Mouse (Mus musculus) skeletal muscle tissue, adult 2 months (tissue): ENCODE results near the gene Slc29a3.
"Not testable (repeated sequence)": the region's sequence is repeated elsewhere in the genome, so short reads cannot be mapped to it uniquely, and the experiment has no call there.

Experiments used
- DNase-seq: peaks from one replicate; pipeline ENCODE4 v3.0.0-alpha.2; 2012; ENCODE audit warnings: low read depth, low spot score

Slc29a3 gene

GRCm38 (mm10) chr10:60727301-60727700 is 25.3 kb downstream of the Slc29a3 start:
- DNase-seq = no peak

GRCm38 (mm10) chr10:60726896-60727295 is 25.7 kb downstream of the Slc29a3 start:
- no peak for DNase-seq

- DNase-seq = no peak
These were observed 28.1 kb downstream of the Slc29a3 start for GRCm38 (mm10) chr10:60724496-60724895.

- DNase-seq = no peak
These were observed 29.2 kb downstream of the Slc29a3 start for GRCm38 (mm10) chr10:60723345-60723744.

- no peak for DNase-seq
These were observed 31.0 kb downstream of the Slc29a3 start for GRCm38 (mm10) chr10:60721640-60722039.

GRCm38 (mm10) chr10:60720461-60720860 is 32.1 kb downstream of the Slc29a3 start:
- no peak for DNase-seq

GRCm38 (mm10) chr10:60718491-60718890 is 34.1 kb downstream of the Slc29a3 start:
- no peak for DNase-seq

- DNase-seq = no peak
These were observed 36.1 kb downstream of the Slc29a3 start for GRCm38 (mm10) chr10:60716449-60716848.

GRCm38 (mm10) chr10:60712299-60712698 is 40.3 kb downstream of the Slc29a3 start:
- DNase-seq = not testable (repeated sequence)

- DNase-seq = no peak
These were observed 43.8 kb downstream of the Slc29a3 start for GRCm38 (mm10) chr10:60708837-60709236.

- no peak for DNase-seq
These were observed 46.3 kb downstream of the Slc29a3 start for GRCm38 (mm10) chr10:60706268-60706667.

GRCm38 (mm10) chr10:60705134-60705533 is 47.5 kb downstream of the Slc29a3 start:
- no peak for DNase-seq

GRCm38 (mm10) chr10:60697775-60698174 is 54.8 kb downstream of the Slc29a3 start:
- DNase-seq = no peak

GRCm38 (mm10) chr10:60696975-60697374 is 55.6 kb downstream of the Slc29a3 start:
- peak; percentile 27 for DNase-seq

GRCm38 (mm10) chr10:60696390-60696789 is 56.2 kb downstream of the Slc29a3 start, which contains the start of gene Cdh23:
Gene Cdh23 (minus strand): TSS chr10:60696490.
- DNase-seq = no peak

- DNase-seq = no peak
These were observed 60.8 kb downstream of the Slc29a3 start for GRCm38 (mm10) chr10:60691671-60692390.

- DNase-seq = no peak
These were observed 61.6 kb downstream of the Slc29a3 start for GRCm38 (mm10) chr10:60690960-60691359.

- DNase-seq = no peak
These were observed 63.2 kb downstream of the Slc29a3 start for GRCm38 (mm10) chr10:60689396-60689795.

- no peak for DNase-seq
These were observed 65.4 kb downstream of the Slc29a3 start for GRCm38 (mm10) chr10:60687011-60687776.

- DNase-seq = no peak
These were observed 66.0 kb downstream of the Slc29a3 start for GRCm38 (mm10) chr10:60686641-60686975.

GRCm38 (mm10) chr10:60685764-60686640 is 66.6 kb downstream of the Slc29a3 start:
- DNase-seq = no peak

- no peak for DNase-seq
These were observed 73.7 kb downstream of the Slc29a3 start for GRCm38 (mm10) chr10:60678926-60679325.
